Mouse (Mus musculus) kidney, postnatal 10 days (tissue): ENCODE measurements at regions not wholly inside any gene's neighbourhood (a gene's known extent, or its start where the extent isn't known, plus 50 kb on each side); places are given as distances from the start of the nearest gene placed in this dataset.

Experiments
- DNase-seq: peaks from one replicate; pipeline ENCODE4 v3.0.0; 2021; ENCODE audit warnings: mixed read lengths

GRCm38 (mm10) chr11:109039060-109039791, 104.9 kb downstream of the E030025P04Rik start:
- DNase-seq: no peak

GRCm38 (mm10) chr11:109038136-109038535, 106.0 kb downstream of the E030025P04Rik start:
- no peak for DNase-seq

- DNase-seq: no peak
These were observed 109.6 kb downstream of the E030025P04Rik start for GRCm38 (mm10) chr11:109034596-109034995.

- DNase-seq: no peak
These were observed 110.1 kb downstream of the E030025P04Rik start for GRCm38 (mm10) chr11:109034072-109034471.

GRCm38 (mm10) chr11:109032729-109033128, 111.4 kb downstream of the E030025P04Rik start:
- DNase-seq: peak; percentile 17

GRCm38 (mm10) chr11:109030486-109030885, 110.3 kb downstream of the Axin2 start:
- peak; percentile 72 for DNase-seq

GRCm38 (mm10) chr11:109029894-109030293, 109.7 kb downstream of the Axin2 start:
- peak; percentile 17 for DNase-seq

- DNase-seq: no peak
These were observed 94.7 kb downstream of the Axin2 start for GRCm38 (mm10) chr11:109014806-109015205.

- no peak for DNase-seq
These were observed 91.0 kb downstream of the Axin2 start for GRCm38 (mm10) chr11:109011161-109011560.

- DNase-seq: no peak
These were observed 88.7 kb downstream of the Axin2 start for GRCm38 (mm10) chr11:109008872-109009271.

GRCm38 (mm10) chr11:109005681-109006080, 85.5 kb downstream of the Axin2 start:
- no peak for DNase-seq
